Mouse (Mus musculus): Measurements from ENCODE around the gene Rxrg. TPM values are rescaled to one million over a fixed set of nuclear protein-coding genes. Genes with fewer than 3 reads are reported as not detected.
A peak's percentile ranks its signal among the peaks of the same experiment; 100 is the strongest.

Rxrg gene
- polyA plus RNA-seq (2014; fragmentation: Nextera tagmentation; extraction: Ambion mirVana), result 20.9 and 25.2 TPM in 2 replicates

DNA sequence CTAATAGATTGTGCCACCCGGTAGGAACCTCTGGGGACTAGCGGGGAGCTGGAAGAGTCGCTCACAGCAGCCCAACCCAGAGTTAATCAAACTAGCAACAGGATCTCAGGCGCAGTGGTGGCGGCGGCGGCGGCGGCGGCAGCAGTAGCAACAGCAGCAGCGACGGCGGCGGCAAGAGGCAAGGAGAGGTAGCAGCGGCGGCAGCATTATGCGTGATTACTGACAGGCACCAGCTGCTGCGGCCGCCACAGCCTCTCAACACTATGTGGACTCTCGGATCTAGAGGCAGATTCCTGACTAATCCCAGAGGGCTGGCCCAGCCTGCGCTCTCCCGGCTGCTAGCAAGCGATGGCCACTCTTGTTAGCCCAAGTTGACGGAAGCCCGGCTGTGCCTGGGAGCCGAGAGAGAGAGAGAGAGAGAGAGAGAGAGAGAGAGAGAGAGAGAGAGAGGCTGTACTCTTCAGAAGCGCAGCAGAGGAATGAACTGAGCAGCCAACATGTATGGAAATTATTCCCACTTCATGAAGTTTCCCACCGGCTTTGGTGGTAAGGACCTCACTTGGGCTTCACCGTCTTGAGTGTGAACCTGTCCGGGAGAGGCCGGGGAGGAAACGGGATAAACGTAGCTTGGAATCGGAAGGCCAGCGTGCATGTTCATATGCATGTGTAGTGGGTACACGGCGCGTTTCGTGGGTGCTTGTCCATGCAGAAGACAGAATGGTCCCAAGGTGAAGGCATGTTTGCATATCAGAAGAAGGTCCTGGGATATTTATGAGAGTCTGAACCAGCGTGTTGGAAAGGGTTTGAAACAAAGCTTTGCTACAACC is at the start of gene Rxrg:
Rxrg (plus strand) TSS at position 130 of the 827 bp plus-strand sequence.
- H3K36me3 ChIP-seq (ENCODE audit: control insufficient read depth, insufficient read depth, low read length), result no peaks in the 10 kb centered on the region
- DNase-seq (ENCODE audit: low spot score) (peak; percentile 91), ATAC-seq (ENCODE audit: low read depth) (peak; percentile 93)
- H3K9me3 ChIP-seq (ENCODE audit: control insufficient read depth, low read length), result no peaks in the 10 kb centered on the region
- peak within 1 kb of the TSS; percentile 16; the same call in 1 of the 2 replicates for H3K27ac ChIP-seq (replicated peaks; ENCODE audit: low read depth, low read length)
- peaks cover 4% of the 10 kb centered on the region; the same call in 1 of the 2 replicates for H3K4me1 ChIP-seq (ENCODE audit: control insufficient read depth, insufficient read depth, low read length)
- H3K4me3 ChIP-seq (ENCODE audit: low read depth, low read length), result peak within 1 kb of the TSS; percentile 42
- H3K4me2 ChIP-seq (ENCODE audit: low read depth, low read length), result peak within 1 kb of the TSS; percentile 77
- WGBS, result under 1% methylated on average over 31 of the region's 40 CpGs
- peaks cover 21% of the 10 kb centered on the region for H3K27me3 ChIP-seq (replicated peaks; ENCODE audit: control insufficient read depth, insufficient read depth, low read length)
- peak within 1 kb of the TSS; percentile 56 for H3K9ac ChIP-seq (ENCODE audit: low read depth, low read length)

DNA sequence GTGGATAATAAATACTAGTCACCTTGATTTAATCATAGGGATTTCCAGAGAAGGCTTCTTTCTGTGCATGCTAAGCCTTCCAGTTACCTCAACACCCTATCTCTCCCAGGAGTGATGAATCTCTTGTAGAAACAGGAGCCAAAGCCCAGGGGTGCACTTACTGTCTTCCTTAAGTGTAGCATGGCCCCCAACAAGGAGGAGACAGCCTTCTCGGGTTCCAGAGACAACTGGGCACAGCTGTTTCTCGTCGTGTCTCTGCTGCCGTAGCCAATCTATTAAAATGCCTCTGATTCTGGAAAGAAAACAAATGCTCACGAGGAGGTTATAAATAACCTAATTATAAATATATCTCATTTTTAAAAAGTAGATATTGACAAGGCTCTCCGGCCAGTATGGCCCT is 48.9 kb upstream of the Rxrg start:
- Histone ChIP-seq H3K36me3 (ENCODE audit: control insufficient read depth, insufficient read depth, low read length) (no peaks in the 10 kb centered on the region), H3K27me3 (replicated peaks; ENCODE audit: control insufficient read depth, insufficient read depth, low read length) (no peaks in the 10 kb centered on the region), H3K9ac (ENCODE audit: low read depth, low read length) (no peak overlapping the region), H3K4me3 (ENCODE audit: low read depth, low read length) (no peak overlapping the region), H3K4me1 (ENCODE audit: control insufficient read depth, insufficient read depth, low read length) (peaks cover 25% of the 10 kb centered on the region), H3K9me3 (ENCODE audit: control insufficient read depth, low read length) (no peaks in the 10 kb centered on the region), H3K27ac (replicated peaks; ENCODE audit: low read depth, low read length) (no peak overlapping the region), H3K4me2 (ENCODE audit: low read depth, low read length) (no peak overlapping the region)
- WGBS, result 18% methylated on average over 6 of the region's 6 CpGs
- DNase-seq (ENCODE audit: low spot score) (peak; percentile 75), ATAC-seq (ENCODE audit: low read depth) (peak; percentile 53; the same call in 1 of the 2 replicates)

DNA sequence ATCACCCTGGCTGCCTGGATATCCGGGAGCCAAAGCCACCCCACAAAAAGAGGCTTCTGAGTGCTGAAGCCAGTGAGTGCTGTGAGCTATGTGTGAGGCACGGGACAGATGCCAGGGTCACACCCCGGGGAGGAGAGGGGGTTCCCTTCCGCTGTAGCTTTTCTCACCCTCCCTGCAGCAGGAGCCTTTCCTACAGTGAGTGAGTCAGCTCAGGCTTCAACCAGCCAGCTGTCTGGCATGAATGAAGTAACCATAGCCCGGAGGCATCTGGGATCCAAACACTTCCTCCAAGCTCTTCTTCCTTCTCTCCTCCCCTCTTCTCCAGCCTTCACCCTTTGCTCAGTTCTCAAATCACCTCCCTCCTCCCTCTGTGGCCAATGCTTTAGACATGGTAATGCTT is 46.6 kb upstream of the Rxrg start:
- H3K9ac ChIP-seq (ENCODE audit: low read depth, low read length), result no peak overlapping the region
- H3K4me3 ChIP-seq (ENCODE audit: low read depth, low read length), result no peak overlapping the region
- H3K36me3 ChIP-seq (ENCODE audit: control insufficient read depth, insufficient read depth, low read length), result no peaks in the 10 kb centered on the region
- ATAC-seq (ENCODE audit: low read depth), result peak; percentile 85
- H3K4me2 ChIP-seq (ENCODE audit: low read depth, low read length), result peak overlapping the region; percentile 27
- no peaks in the 10 kb centered on the region for H3K9me3 ChIP-seq (ENCODE audit: control insufficient read depth, low read length)
- WGBS, result 5% methylated on average over 5 of the region's 5 CpGs
- no peak overlapping the region for H3K27ac ChIP-seq (replicated peaks; ENCODE audit: low read depth, low read length)
- H3K4me1 ChIP-seq (ENCODE audit: control insufficient read depth, insufficient read depth, low read length), result peaks cover 25% of the 10 kb centered on the region
- peak; percentile 88 for DNase-seq (ENCODE audit: low spot score)
- no peaks in the 10 kb centered on the region for H3K27me3 ChIP-seq (replicated peaks; ENCODE audit: control insufficient read depth, insufficient read depth, low read length)

DNA sequence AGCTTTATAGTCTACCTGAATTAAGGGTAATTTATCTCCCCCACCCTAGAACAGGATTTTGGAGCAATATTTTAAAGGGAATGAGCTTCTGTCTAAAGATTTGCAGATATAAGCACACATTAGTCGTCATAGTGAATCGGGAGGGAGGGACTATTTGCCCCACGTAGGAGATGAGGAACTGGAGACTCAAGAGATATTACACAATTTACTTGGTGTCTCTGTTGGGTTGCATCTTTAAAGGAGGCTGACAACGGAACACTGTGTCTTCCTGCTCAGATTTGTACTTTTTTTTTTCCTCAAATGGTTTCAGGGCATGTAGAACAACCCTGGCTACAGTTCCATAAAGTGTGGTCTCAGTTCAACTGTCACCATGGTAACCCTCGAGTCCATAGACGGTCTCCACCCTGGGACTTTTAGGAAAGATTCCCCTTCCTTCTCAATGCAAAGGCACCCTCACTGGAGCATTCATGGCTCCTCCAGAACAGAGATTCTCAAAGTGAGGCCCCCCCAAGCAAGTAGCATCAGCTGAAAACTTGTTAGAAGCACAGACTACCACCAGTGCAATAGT is 44.1 kb upstream of the Rxrg start:
- Histone ChIP-seq H3K9me3 (ENCODE audit: control insufficient read depth, low read length) (no peaks in the 10 kb centered on the region), H3K4me3 (ENCODE audit: low read depth, low read length) (no peak overlapping the region), H3K27me3 (replicated peaks; ENCODE audit: control insufficient read depth, insufficient read depth, low read length) (no peaks in the 10 kb centered on the region), H3K9ac (ENCODE audit: low read depth, low read length) (no peak overlapping the region), H3K36me3 (ENCODE audit: control insufficient read depth, insufficient read depth, low read length) (no peaks in the 10 kb centered on the region), H3K4me2 (ENCODE audit: low read depth, low read length) (no peak overlapping the region), H3K27ac (replicated peaks; ENCODE audit: low read depth, low read length) (no peak overlapping the region), H3K4me1 (ENCODE audit: control insufficient read depth, insufficient read depth, low read length) (peaks cover 25% of the 10 kb centered on the region)
- 46% methylated on average over 6 of the region's 6 CpGs for WGBS
- DNase-seq (ENCODE audit: low spot score), result no peak
- no peak for ATAC-seq (ENCODE audit: low read depth)

DNA sequence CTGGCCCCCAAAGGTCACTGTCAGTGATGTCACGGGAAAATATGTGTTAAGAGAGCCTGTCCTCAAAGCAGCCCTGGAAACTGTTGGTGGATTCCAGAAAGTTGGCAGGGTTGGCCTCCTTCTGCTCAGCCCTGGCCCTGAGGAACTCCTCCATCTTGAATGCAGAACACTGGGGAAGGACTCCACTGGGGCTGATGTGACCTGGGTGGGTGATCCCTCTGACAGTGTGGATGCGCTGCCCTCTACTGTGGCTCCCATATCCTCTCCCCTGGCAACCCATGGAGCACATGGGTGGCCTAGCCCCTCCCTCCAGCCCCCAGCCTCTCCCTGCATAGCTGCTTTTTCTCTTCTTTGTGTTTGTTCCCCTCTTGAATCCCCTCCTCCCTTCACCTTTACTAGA is 31.6 kb upstream of the Rxrg start:
- no peak for DNase-seq (ENCODE audit: low spot score)
- H3K9ac ChIP-seq (ENCODE audit: low read depth, low read length), result no peak overlapping the region
- no peaks in the 10 kb centered on the region for H3K9me3 ChIP-seq (ENCODE audit: control insufficient read depth, low read length)
- H3K4me1 ChIP-seq (ENCODE audit: control insufficient read depth, insufficient read depth, low read length), result no peaks in the 10 kb centered on the region
- no peaks in the 10 kb centered on the region for H3K36me3 ChIP-seq (ENCODE audit: control insufficient read depth, insufficient read depth, low read length)
- no peak overlapping the region for H3K4me3 ChIP-seq (ENCODE audit: low read depth, low read length)
- H3K27me3 ChIP-seq (replicated peaks; ENCODE audit: control insufficient read depth, insufficient read depth, low read length), result no peaks in the 10 kb centered on the region
- WGBS, result 62% methylated on average over 2 of the region's 2 CpGs
- ATAC-seq (ENCODE audit: low read depth), result peak; percentile 67; the same call in 1 of the 2 replicates
- no peak overlapping the region for H3K4me2 ChIP-seq (ENCODE audit: low read depth, low read length)
- no peak overlapping the region for H3K27ac ChIP-seq (replicated peaks; ENCODE audit: low read depth, low read length)

DNA sequence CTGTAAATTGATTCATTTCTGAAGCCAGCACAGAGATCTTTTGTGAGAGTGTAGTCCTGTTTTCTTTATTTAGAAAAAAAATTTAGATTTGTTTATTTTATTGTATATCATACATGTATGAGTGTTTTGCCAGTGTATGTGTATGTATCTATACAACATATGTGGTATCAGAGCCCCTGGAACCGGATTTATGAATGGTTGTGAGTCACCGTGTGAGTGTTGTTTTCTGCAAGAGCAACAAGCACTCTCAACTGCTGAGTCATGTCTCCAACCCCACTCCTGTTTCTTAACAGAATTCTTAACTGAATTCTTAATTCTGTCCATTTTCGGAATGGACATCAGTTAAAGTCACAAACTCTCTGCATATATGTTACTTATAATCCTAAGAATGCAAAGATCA is 19.1 kb upstream of the Rxrg start:
- Histone ChIP-seq H3K27me3 (replicated peaks; ENCODE audit: control insufficient read depth, insufficient read depth, low read length) (no peaks in the 10 kb centered on the region), H3K9me3 (ENCODE audit: control insufficient read depth, low read length) (no peaks in the 10 kb centered on the region), H3K4me2 (ENCODE audit: low read depth, low read length) (no peak overlapping the region), H3K36me3 (ENCODE audit: control insufficient read depth, insufficient read depth, low read length) (no peaks in the 10 kb centered on the region), H3K4me1 (ENCODE audit: control insufficient read depth, insufficient read depth, low read length) (no peaks in the 10 kb centered on the region), H3K4me3 (ENCODE audit: low read depth, low read length) (no peak overlapping the region), H3K9ac (ENCODE audit: low read depth, low read length) (no peak overlapping the region), H3K27ac (replicated peaks; ENCODE audit: low read depth, low read length) (no peak overlapping the region)
- WGBS, result 75% methylated on average over 3 of the region's 3 CpGs
- ATAC-seq (ENCODE audit: low read depth) (no peak), DNase-seq (ENCODE audit: low spot score) (no peak)

DNA sequence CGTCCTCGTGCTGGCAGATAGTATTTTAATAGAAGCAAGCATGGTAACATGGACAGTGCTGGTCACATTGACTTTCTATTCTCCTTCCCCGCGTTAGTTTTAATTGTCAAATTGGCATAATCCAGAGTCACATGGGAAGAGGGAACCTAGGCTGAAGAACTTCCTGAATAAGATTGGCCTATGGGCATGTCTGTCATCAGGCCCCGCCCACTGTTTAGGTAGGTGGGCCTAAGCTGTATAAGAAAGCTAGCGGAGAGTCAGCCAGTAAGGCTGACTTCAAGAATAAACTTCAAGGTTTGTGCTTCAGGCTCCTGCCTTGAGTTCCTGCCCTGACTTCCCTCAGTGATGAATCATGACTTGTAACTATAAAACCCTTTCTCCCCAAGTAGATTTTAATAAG is 15.0 kb upstream of the Rxrg start:
- Histone ChIP-seq H3K9me3 (ENCODE audit: control insufficient read depth, low read length) (no peaks in the 10 kb centered on the region), H3K27ac (replicated peaks; ENCODE audit: low read depth, low read length) (no peak overlapping the region), H3K27me3 (replicated peaks; ENCODE audit: control insufficient read depth, insufficient read depth, low read length) (no peaks in the 10 kb centered on the region), H3K4me2 (ENCODE audit: low read depth, low read length) (no peak overlapping the region), H3K4me1 (ENCODE audit: control insufficient read depth, insufficient read depth, low read length) (no peaks in the 10 kb centered on the region), H3K36me3 (ENCODE audit: control insufficient read depth, insufficient read depth, low read length) (no peaks in the 10 kb centered on the region), H3K4me3 (ENCODE audit: low read depth, low read length) (no peak overlapping the region), H3K9ac (ENCODE audit: low read depth, low read length) (no peak overlapping the region)
- no peak for DNase-seq (ENCODE audit: low spot score)
- no peak for ATAC-seq (ENCODE audit: low read depth)
- WGBS, result 67% methylated on average over 6 of the region's 6 CpGs

DNA sequence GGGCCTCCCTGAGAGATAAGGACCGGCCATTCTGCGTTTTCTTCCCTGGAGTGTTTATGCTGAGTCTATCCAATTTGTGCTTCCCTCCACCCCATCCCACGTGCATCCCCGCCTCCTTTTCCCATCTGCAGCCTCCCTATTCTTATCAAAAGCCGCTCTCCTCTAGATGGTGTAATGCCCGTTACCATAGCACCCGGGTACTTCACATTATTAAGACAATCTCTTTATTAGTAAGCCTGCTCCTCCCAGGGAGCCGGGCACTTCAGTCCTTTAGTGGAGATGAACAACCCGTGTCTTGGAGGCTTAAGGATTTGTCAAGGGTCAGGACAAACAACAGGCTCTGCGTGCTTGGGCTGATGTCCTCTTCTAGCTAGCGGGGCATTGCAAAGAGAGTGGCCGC is 14.3 kb upstream of the Rxrg start:
- Histone ChIP-seq H3K27me3 (replicated peaks; ENCODE audit: control insufficient read depth, insufficient read depth, low read length) (no peaks in the 10 kb centered on the region), H3K4me3 (ENCODE audit: low read depth, low read length) (no peak overlapping the region), H3K27ac (replicated peaks; ENCODE audit: low read depth, low read length) (no peak overlapping the region), H3K9me3 (ENCODE audit: control insufficient read depth, low read length) (no peaks in the 10 kb centered on the region), H3K9ac (ENCODE audit: low read depth, low read length) (no peak overlapping the region), H3K4me2 (ENCODE audit: low read depth, low read length) (no peak overlapping the region), H3K36me3 (ENCODE audit: control insufficient read depth, insufficient read depth, low read length) (no peaks in the 10 kb centered on the region), H3K4me1 (ENCODE audit: control insufficient read depth, insufficient read depth, low read length) (no peaks in the 10 kb centered on the region)
- DNase-seq (ENCODE audit: low spot score) (no peak), ATAC-seq (ENCODE audit: low read depth) (no peak)
- 79% methylated on average over 12 of the region's 12 CpGs for WGBS
